Mouse (Mus musculus) cortical plate, adult 2 months (tissue): ENCODE results near the gene Pgap3. TPM values are rescaled to one million over a fixed set of nuclear protein-coding genes. Genes with fewer than 3 reads are reported as not detected.
A peak's percentile ranks its signal among the peaks of the same experiment; 100 is the strongest.
"Not testable (repeated sequence)": the region's sequence is repeated elsewhere in the genome, so short reads cannot be mapped to it uniquely, and the experiment has no call there.

Source experiments
- H3K27ac ChIP-seq: fragments of 200-500 bp; 2 replicates; pipeline ENCODE4 v1.5.1; 2012; ENCODE audit warnings: low read length, control low read depth, inconsistent platforms; ENCODE audit not compliant: insufficient read depth
- H3K4me1 ChIP-seq: fragments of 200-500 bp; 2 replicates; pipeline ENCODE4 v1.6.1; 2011; ENCODE audit warnings: low read length; ENCODE audit not compliant: control insufficient read depth, insufficient read depth
- H3K4me3 ChIP-seq: fragments of 200-500 bp; 2 replicates; pipeline ENCODE4 v1.5.1; 2011; ENCODE audit warnings: mild to moderate bottlenecking, low read length, control low read depth; ENCODE audit not compliant: insufficient read depth
- CTCF ChIP-seq: fragments of 200-500 bp; IDR thresholded peaks from 2 replicates; pipeline ENCODE4 v1.5.1; 2011; ENCODE audit warnings: mild to moderate bottlenecking, control low read depth, low read length; ENCODE audit not compliant: insufficient read depth; ENCODE audit errors: extremely low read depth
- POLR2A ChIP-seq: fragments of 200-500 bp; IDR thresholded peaks from 2 replicates; pipeline ENCODE4 v1.6.1; 2011; ENCODE audit warnings: mild to moderate bottlenecking, low read length, control low read depth; ENCODE audit not compliant: insufficient read depth; ENCODE audit errors: extremely low read depth
- polyA plus RNA-seq: library from polyadenylated mRNA; depleted of rRNA; stranded (reverse); fragments of >200 nt; gene quantifications from 2 replicates; pipeline ENCODE4 v1.2.3, GENCODE M21; 2012

Pgap3 gene
- polyA plus RNA-seq, 1 experiment = 14.4 TPM

DNA sequence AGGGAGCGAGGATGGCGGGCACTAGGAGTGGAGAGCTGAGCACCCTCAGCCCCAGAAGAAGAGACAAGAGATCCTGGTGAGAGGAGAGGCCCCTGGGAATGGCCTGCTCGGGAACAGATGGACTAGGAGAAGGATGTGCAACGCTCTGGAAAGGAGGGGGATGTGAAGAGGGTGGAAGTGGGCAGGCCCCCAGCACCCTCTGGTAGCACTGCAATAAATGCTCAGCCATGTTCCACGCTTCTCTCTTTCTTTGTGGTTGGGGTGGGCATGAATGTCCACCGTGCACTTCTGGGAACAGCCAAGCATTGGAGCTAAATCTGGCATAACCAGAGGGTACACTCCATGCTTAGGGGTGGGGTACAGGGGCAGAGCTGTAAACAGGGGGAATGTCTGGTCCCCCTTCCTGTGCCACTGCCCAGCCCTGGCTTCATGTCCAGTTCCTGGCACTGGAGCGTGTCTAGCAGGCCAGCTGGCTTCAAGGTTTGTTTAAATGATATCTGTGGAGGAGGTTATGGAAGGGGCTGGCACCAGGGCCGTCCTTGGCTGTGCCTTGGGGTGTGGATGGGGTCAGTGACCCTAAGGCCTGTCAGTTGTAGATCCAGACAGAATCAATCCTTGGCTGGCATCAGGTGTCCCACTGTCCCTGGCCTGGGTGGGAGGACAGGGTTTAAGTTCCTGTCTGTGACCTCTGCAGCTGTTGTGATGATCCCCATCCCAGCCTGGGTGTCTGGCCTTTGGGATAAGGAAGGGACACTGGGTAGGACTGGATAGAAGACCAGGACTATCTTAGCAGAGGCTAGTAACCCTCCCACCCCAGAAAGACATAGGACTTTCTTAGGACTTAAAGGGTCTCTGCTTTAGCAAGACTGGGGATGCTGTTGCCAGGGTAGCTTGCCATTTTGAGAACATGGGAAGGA lies 15.3 kb downstream of the Pgap3 start:
- no peak overlapping the region for H3K4me3 ChIP-seq
- TF ChIP-seq CTCF (no peak), POLR2A (no peak)
- no peak overlapping the region for H3K27ac ChIP-seq
- H3K4me1 ChIP-seq = no peaks in the 10 kb centered on the region

DNA sequence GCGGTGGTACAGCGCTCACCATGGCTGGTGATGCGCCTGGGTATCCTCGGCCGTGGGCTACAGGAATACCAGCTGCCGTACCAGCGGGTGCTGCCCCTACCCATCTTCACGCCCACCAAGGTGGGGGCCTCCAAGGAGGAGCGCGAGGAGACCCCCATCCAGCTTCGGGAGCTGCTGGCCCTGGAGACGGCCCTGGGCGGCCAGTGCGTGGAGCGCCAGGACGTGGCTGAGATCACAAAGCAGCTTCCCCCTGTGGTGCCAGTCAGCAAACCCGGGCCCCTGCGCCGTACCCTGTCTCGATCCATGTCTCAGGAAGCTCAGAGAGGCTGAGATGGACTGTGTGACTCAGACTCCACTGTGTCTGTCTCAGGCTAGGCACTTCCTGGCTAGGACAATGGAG lies 16.1 kb downstream of the Pgap3 start:
- TF ChIP-seq CTCF (no peak), POLR2A (no peak)
- Histone ChIP-seq H3K27ac (0 out of 2 replicates have a peak overlapping the region, but pooled peaks have one; percentile 7), H3K4me1 (no peaks in the 10 kb centered on the region), H3K4me3 (no peak overlapping the region)

DNA sequence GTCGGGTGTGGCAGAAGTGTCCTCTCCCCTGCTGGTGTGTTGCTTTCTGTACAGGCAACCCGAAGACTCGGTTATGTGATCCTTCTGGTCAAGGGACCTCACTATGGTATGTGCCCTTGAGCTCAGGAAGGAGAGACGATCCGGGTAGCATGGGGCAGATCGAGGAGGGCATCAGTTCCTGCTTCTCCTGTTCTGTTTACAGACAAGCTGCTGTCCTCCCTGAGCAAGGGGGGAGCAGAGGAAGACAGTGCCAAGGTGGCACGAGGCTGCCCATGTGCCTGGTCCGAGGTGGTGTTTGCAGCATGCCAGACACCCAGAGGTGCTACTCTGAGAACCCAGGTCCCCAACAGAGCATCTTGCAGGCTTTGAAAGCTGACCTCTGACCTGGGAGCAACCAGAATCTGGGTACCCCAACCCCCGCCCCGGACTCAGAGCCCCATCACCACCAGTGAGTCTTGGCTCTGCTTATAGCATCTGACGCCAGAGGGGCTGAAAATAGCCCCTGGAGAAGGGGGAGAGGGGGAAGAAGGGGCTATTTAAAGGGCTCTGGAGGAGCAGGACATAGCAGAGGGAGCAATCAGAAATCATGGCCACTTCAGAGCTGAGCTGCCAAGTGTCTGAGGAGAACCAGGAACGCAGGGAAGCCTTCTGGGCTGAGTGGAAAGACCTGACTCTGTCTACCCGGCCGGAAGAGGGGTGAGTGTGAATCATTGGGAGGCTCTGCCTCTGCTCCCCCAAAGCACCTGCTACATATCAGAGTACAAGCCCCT lies 16.8 kb downstream of the Pgap3 start, which contains the start of gene Tcap:
Gene Tcap, plus strand, starts transcription at position 551 of the 770 bp plus-strand sequence.
- no peak within 1 kb of the TSS for H3K4me3 ChIP-seq
- 0 out of 2 replicates have a peak within 1 kb of the TSS, but pooled peaks have one; percentile 7 for H3K27ac ChIP-seq
- TF ChIP-seq CTCF (no peak), POLR2A (peak; percentile 44; the same call in 1 of the 2 replicates)
- H3K4me1 ChIP-seq = no peaks in the 10 kb centered on the region

- not testable (repeated sequence) for H3K4me3 ChIP-seq, H3K4me1 ChIP-seq, H3K27ac ChIP-seq
Measured at GRCm38 (mm10) chr11:98382405-98382804, 17.9 kb downstream of the Pgap3 start.

GRCm38 (mm10) chr11:98381651-98382050 lies 18.6 kb downstream of the Pgap3 start:
- H3K4me1 ChIP-seq = no peaks in the 10 kb centered on the region

DNA sequence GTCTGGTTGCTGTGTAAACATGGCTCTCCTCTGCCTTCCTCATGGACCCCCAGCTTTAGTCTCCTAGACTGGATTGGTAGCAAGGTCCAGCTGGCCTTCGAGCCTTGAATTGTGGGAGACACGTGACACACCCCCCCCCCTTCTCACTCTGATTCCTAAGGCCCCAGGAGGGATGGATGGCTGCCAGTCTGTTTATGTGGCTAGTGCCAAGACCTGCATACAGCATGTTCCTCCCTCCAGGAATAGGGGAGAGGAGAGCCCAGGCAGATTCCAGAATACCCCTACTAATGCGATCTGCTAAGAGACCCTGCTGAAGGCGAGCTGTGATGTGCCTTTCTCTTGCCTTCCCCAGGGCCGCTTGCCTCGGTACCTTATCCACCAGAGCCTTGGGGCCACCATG lies 20.2 kb downstream of the Pgap3 start:
- TF ChIP-seq CTCF (no peak), POLR2A (no peak)
- H3K27ac ChIP-seq = no peak overlapping the region
- H3K4me3 ChIP-seq = no peak overlapping the region
- no peaks in the 10 kb centered on the region for H3K4me1 ChIP-seq

More at GRCm38 (mm10) chr11:98381651-98382050, 18.6 kb downstream of the Pgap3 start:
- TF ChIP-seq CTCF = no peak
- TF ChIP-seq POLR2A = no peak
- no peak overlapping the region for H3K27ac ChIP-seq
- H3K4me3 ChIP-seq = no peak overlapping the region

GRCm38 (mm10) chr11:98379379-98379778 lies 20.9 kb downstream of the Pgap3 start:
- Histone ChIP-seq H3K27ac (no peak overlapping the region), H3K4me3 (no peak overlapping the region), H3K4me1 (no peaks in the 10 kb centered on the region)
- TF ChIP-seq POLR2A (no peak), CTCF (no peak)

GRCm38 (mm10) chr11:98377787-98378186 lies 22.5 kb downstream of the Pgap3 start:
- no peak for TF ChIP-seq POLR2A
- Histone ChIP-seq H3K27ac (no peak overlapping the region), H3K4me1 (no peaks in the 10 kb centered on the region), H3K4me3 (no peak overlapping the region)

- Histone ChIP-seq H3K4me3 (no peak overlapping the region), H3K27ac (no peak overlapping the region), H3K4me1 (no peaks in the 10 kb centered on the region)
- TF ChIP-seq POLR2A = no peak
- no peak for TF ChIP-seq CTCF
Measured at GRCm38 (mm10) chr11:98376756-98377155, 23.5 kb downstream of the Pgap3 start.
